Mouse (Mus musculus): ENCODE data around the gene Gm10295. TPM values are rescaled to one million over a fixed set of nuclear protein-coding genes. Genes with fewer than 3 reads are reported as not detected.

The Gm10295 gene
- polyA plus RNA-seq, 1 experiment from 2014 or later: not detected

- no peaks in the 10 kb centered on the region for H3K27me3 ChIP-seq (replicated peaks; ENCODE audit: insufficient read depth, low read length)
- TF ChIP-seq CTCF (IDR thresholded peaks at IDR 0.05): peak; percentile 43
- peak; percentile 25; the same call in 1 of the 2 replicates for TF ChIP-seq EP300 (IDR thresholded peaks at IDR 0.05)
- H3K27ac ChIP-seq (ENCODE audit: low read length): peak overlapping the region; percentile 73
- H3K9ac ChIP-seq (replicated peaks; ENCODE audit: low read depth): no peak overlapping the region
- H3K9me3 ChIP-seq (ENCODE audit: low read length): no peaks in the 10 kb centered on the region
- H3K4me2 ChIP-seq (replicated peaks; ENCODE audit: low read depth, low read length): peak overlapping the region; percentile 12; the same call in 1 of the 2 replicates
- H3K4me1 ChIP-seq (ENCODE audit: insufficient read depth, low read depth, low read length): no peaks in the 10 kb centered on the region
- DNase-seq (ENCODE audit: low spot score): peak; percentile 87
- no peaks in the 10 kb centered on the region for H3K36me3 ChIP-seq (ENCODE audit: insufficient read depth, low read length)
- 56% methylated on average over 5 of the region's 5 CpGs for WGBS
- ATAC-seq: peak; percentile 53
- no peak overlapping the region for H3K4me3 ChIP-seq (ENCODE audit: low read depth, low read length)
Observed at GRCm38 (mm10) chr7:71391333-71391732, 40.0 kb upstream of the Gm10295 start.

GRCm38 (mm10) chr7:71390291-71390690, 39.0 kb upstream of the Gm10295 start:
- peak; percentile 35; the same call in 1 of the 2 replicates for ATAC-seq
- Histone ChIP-seq H3K9ac (replicated peaks; ENCODE audit: low read depth) (no peak overlapping the region), H3K36me3 (ENCODE audit: insufficient read depth, low read length) (no peaks in the 10 kb centered on the region), H3K4me2 (replicated peaks; ENCODE audit: low read depth, low read length) (no peak overlapping the region), H3K4me3 (ENCODE audit: low read depth, low read length) (no peak overlapping the region), H3K9me3 (ENCODE audit: low read length) (no peaks in the 10 kb centered on the region), H3K27me3 (replicated peaks; ENCODE audit: insufficient read depth, low read length) (no peaks in the 10 kb centered on the region), H3K27ac (ENCODE audit: low read length) (peak overlapping the region; percentile 40), H3K4me1 (ENCODE audit: insufficient read depth, low read depth, low read length) (no peaks in the 10 kb centered on the region)
- DNase-seq (ENCODE audit: low spot score): peak; percentile 78
- TF ChIP-seq EP300 (IDR thresholded peaks at IDR 0.05): no peak
- TF ChIP-seq CTCF (IDR thresholded peaks at IDR 0.05): no peak; the same call in 1 of the 2 replicates
- WGBS: 22% methylated on average over 2 of the region's 2 CpGs

GRCm38 (mm10) chr7:71386050-71386449, 34.8 kb upstream of the Gm10295 start:
- Histone ChIP-seq H3K36me3 (ENCODE audit: insufficient read depth, low read length) (no peaks in the 10 kb centered on the region), H3K27me3 (replicated peaks; ENCODE audit: insufficient read depth, low read length) (no peaks in the 10 kb centered on the region), H3K27ac (ENCODE audit: low read length) (no peak overlapping the region), H3K4me3 (ENCODE audit: low read depth, low read length) (no peak overlapping the region), H3K4me1 (ENCODE audit: insufficient read depth, low read depth, low read length) (no peaks in the 10 kb centered on the region; the same call in 1 of the 2 replicates), H3K9me3 (ENCODE audit: low read length) (no peaks in the 10 kb centered on the region), H3K4me2 (replicated peaks; ENCODE audit: low read depth, low read length) (no peak overlapping the region), H3K9ac (replicated peaks; ENCODE audit: low read depth) (no peak overlapping the region)
- DNase-seq (ENCODE audit: low spot score) (no peak), ATAC-seq (no peak)
- TF ChIP-seq EP300 (IDR thresholded peaks at IDR 0.05): no peak
- TF ChIP-seq CTCF (IDR thresholded peaks at IDR 0.05): no peak; the same call in 1 of the 2 replicates
- WGBS: 47% methylated on average over 6 of the region's 6 CpGs

- no peaks in the 10 kb centered on the region for H3K27me3 ChIP-seq (replicated peaks; ENCODE audit: insufficient read depth, low read length)
- DNase-seq (ENCODE audit: low spot score) (no peak), ATAC-seq (no peak)
- H3K9me3 ChIP-seq (ENCODE audit: low read length): no peaks in the 10 kb centered on the region
- H3K36me3 ChIP-seq (ENCODE audit: insufficient read depth, low read length): no peaks in the 10 kb centered on the region
- H3K4me3 ChIP-seq (ENCODE audit: low read depth, low read length): no peak overlapping the region
- H3K4me2 ChIP-seq (replicated peaks; ENCODE audit: low read depth, low read length): no peak overlapping the region
- peak overlapping the region; percentile 80 for H3K27ac ChIP-seq (ENCODE audit: low read length)
- 58% methylated on average over 7 of the region's 7 CpGs for WGBS
- TF ChIP-seq EP300 (IDR thresholded peaks at IDR 0.05): no peak
- no peak for TF ChIP-seq CTCF (IDR thresholded peaks at IDR 0.05)
- H3K4me1 ChIP-seq (ENCODE audit: insufficient read depth, low read depth, low read length): no peaks in the 10 kb centered on the region; the same call in 1 of the 2 replicates
- no peak overlapping the region for H3K9ac ChIP-seq (replicated peaks; ENCODE audit: low read depth)
Observed at GRCm38 (mm10) chr7:71384921-71385320, 33.6 kb upstream of the Gm10295 start.

- Histone ChIP-seq H3K27me3 (replicated peaks; ENCODE audit: insufficient read depth, low read length) (no peaks in the 10 kb centered on the region), H3K4me3 (ENCODE audit: low read depth, low read length) (no peak overlapping the region), H3K4me1 (ENCODE audit: insufficient read depth, low read depth, low read length) (no peaks in the 10 kb centered on the region; the same call in 1 of the 2 replicates), H3K36me3 (ENCODE audit: insufficient read depth, low read length) (no peaks in the 10 kb centered on the region), H3K9me3 (ENCODE audit: low read length) (no peaks in the 10 kb centered on the region), H3K27ac (ENCODE audit: low read length) (peak overlapping the region; percentile 80), H3K9ac (replicated peaks; ENCODE audit: low read depth) (no peak overlapping the region), H3K4me2 (replicated peaks; ENCODE audit: low read depth, low read length) (0 out of 2 replicates have a peak overlapping the region, but pooled peaks have one; percentile 29)
- TF ChIP-seq CTCF (IDR thresholded peaks at IDR 0.05) (no peak), EP300 (IDR thresholded peaks at IDR 0.05) (0 out of 2 replicates have a peak, but pooled peaks have one; percentile 15)
- DNase-seq (ENCODE audit: low spot score) (peak; percentile 79), ATAC-seq (peak; percentile 58)
- WGBS: 39% methylated on average over 20 of the region's 20 CpGs
Observed at GRCm38 (mm10) chr7:71383341-71384130, 32.3 kb upstream of the Gm10295 start.

All from lung, postnatal 0 days (tissue).